Mouse (Mus musculus) mature B cell (primary cell): Measurements from ENCODE around the gene BC028528.
"Not testable (repeated sequence)": the region's sequence is repeated elsewhere in the genome, so short reads cannot be mapped to it uniquely, and the experiment has no call there.

Source experiments
- in situ Hi-C: fragments of 300-500 bp; cut with MboI; formaldehyde crosslinking; loops from 2 replicates; pipeline ENCODE4 v1.14.3; 2019

The BC028528 gene

GRCm38 (mm10) chr3:95905146-95905939 lies 13.5 kb upstream of the BC028528 start:
- in situ Hi-C loops = no loop called here

- in situ Hi-C loops = no loop called here
These were observed 12.8 kb upstream of the BC028528 start, which contains the start of gene Car14 for GRCm38 (mm10) chr3:95904568-95904967. TSS of gene Car14 (minus strand) at chr3:95904691.

GRCm38 (mm10) chr3:95903753-95904502 lies 12.1 kb upstream of the BC028528 start:
- in situ Hi-C loops = no loop called here

GRCm38 (mm10) chr3:95902643-95903042 lies 10.8 kb upstream of the BC028528 start:
- in situ Hi-C loops = no loop called here

- in situ Hi-C loops = no loop called here
These were observed 10.5 kb upstream of the BC028528 start for GRCm38 (mm10) chr3:95902373-95902625.

GRCm38 (mm10) chr3:95901616-95902372 lies 10.0 kb upstream of the BC028528 start:
- in situ Hi-C loops = no loop called here

GRCm38 (mm10) chr3:95899800-95900524 lies 8.2 kb upstream of the BC028528 start:
- in situ Hi-C loops = no loop called here

GRCm38 (mm10) chr3:95895501-95895900 lies 3.7 kb upstream of the BC028528 start:
- in situ Hi-C loops = not testable (repeated sequence)

- in situ Hi-C loops = no loop called here
These were observed 2.7 kb upstream of the BC028528 start for GRCm38 (mm10) chr3:95894317-95895160.

- in situ Hi-C loops = not testable (repeated sequence)
These were observed 2.0 kb upstream of the BC028528 start, which contains the start of gene Aph1a for GRCm38 (mm10) chr3:95893606-95894316. TSS of gene Aph1a (plus strand) at chr3:95893969.

GRCm38 (mm10) chr3:95893126-95893525 lies 1.3 kb upstream of the BC028528 start:
- in situ Hi-C loops = no loop called here

GRCm38 (mm10) chr3:95892066-95893052 lies 554 bp upstream of the BC028528 start:
- in situ Hi-C loops = no loop called here

- in situ Hi-C loops = no loop called here
These were observed 2.1 kb downstream of the BC028528 start for GRCm38 (mm10) chr3:95889664-95890063.

- in situ Hi-C loops = no loop called here
These were observed 4.2 kb downstream of the BC028528 start for GRCm38 (mm10) chr3:95887596-95887995.

- in situ Hi-C loops = no loop called here
These were observed 7.4 kb downstream of the BC028528 start for GRCm38 (mm10) chr3:95884400-95884799.

- in situ Hi-C loops = no loop called here
These were observed 8.9 kb downstream of the BC028528 start for GRCm38 (mm10) chr3:95882816-95883425.

- in situ Hi-C loops = no loop called here
These were observed 9.6 kb downstream of the BC028528 start, which contains the start of gene Ciart for GRCm38 (mm10) chr3:95881979-95882815. TSS of gene Ciart (minus strand) at chr3:95882251.

GRCm38 (mm10) chr3:95879063-95879462 lies 12.7 kb downstream of the BC028528 start:
- in situ Hi-C loops = no loop called here
